Mouse (Mus musculus) kidney, adult 2 months (tissue): ENCODE measurements around the gene Atxn10. TPM values are rescaled to one million over a fixed set of nuclear protein-coding genes. Genes with fewer than 3 reads are reported as not detected.

ENCODE experiments used
- DNase-seq: peaks from one replicate; pipeline ENCODE4 v3.0.0; 2021
- H3K27ac ChIP-seq: fragments of 200-500 bp; 2 replicates; pipeline ENCODE4 v1.5.1; 2012; ENCODE audit warnings: low read depth, low read length, control low read depth, inconsistent platforms; ENCODE audit not compliant: insufficient read depth
- H3K27me3 ChIP-seq: fragments of 200-500 bp; replicated peaks from 2 replicates; pipeline ENCODE4 v1.6.1; 2012; ENCODE audit warnings: mild to moderate bottlenecking, moderate library complexity, low read length, inconsistent platforms; ENCODE audit not compliant: control insufficient read depth, insufficient read depth
- H3K36me3 ChIP-seq: fragments of 200-500 bp; 2 replicates; pipeline ENCODE4 v1.6.1; 2012; ENCODE audit warnings: mild to moderate bottlenecking, moderate library complexity, low read length, inconsistent platforms; ENCODE audit not compliant: control insufficient read depth, insufficient read depth
- H3K4me1 ChIP-seq: fragments of 200-500 bp; 2 replicates; pipeline ENCODE4 v1.6.1; 2011; ENCODE audit warnings: low read length; ENCODE audit not compliant: control insufficient read depth, insufficient read depth
- H3K4me3 ChIP-seq: fragments of 200-500 bp; 2 replicates; pipeline ENCODE4 v1.5.1; 2011; ENCODE audit warnings: mild to moderate bottlenecking, low read depth, low read length, control low read depth; ENCODE audit not compliant: insufficient read depth
- CTCF ChIP-seq: fragments of 200-500 bp; conservative IDR thresholded peaks from 2 replicates; pipeline ENCODE4 v1.5.1; 2011; ENCODE audit warnings: low read depth, mild to moderate bottlenecking, control low read depth, low read length, moderate library complexity, mixed read lengths; ENCODE audit not compliant: insufficient read depth, insufficient read length
- POLR2A ChIP-seq: fragments of 200-500 bp; IDR thresholded peaks from one replicate; pipeline ENCODE4 v1.6.1; 2011; ENCODE audit warnings: low read depth, low read length, control low read depth
- WGBS: fragments of 180-500 bp; shearing (Covaris S2); methylation state at CpG from one replicate; pipeline ENCODE4 v1.1.7; 2018; 5-methylcytosine and 5-hydroxymethylcytosine counted together
- polyA plus RNA-seq: library from polyadenylated mRNA; depleted of rRNA; stranded (reverse); fragments of >200 nt; gene quantifications from 2 replicates; pipeline ENCODE4 v1.2.3, GENCODE M21; 2012

Gene Atxn10
- polyA plus RNA-seq, 1 experiment = 68.2 TPM

- 73% methylated on average over 9 of the region's 9 CpGs for WGBS
- no peak for TF ChIP-seq POLR2A
- TF ChIP-seq CTCF = no peak
Measured at GRCm38 (mm10) chr15:85354060-85354459, 18.0 kb downstream of the Atxn10 start.

DNA sequence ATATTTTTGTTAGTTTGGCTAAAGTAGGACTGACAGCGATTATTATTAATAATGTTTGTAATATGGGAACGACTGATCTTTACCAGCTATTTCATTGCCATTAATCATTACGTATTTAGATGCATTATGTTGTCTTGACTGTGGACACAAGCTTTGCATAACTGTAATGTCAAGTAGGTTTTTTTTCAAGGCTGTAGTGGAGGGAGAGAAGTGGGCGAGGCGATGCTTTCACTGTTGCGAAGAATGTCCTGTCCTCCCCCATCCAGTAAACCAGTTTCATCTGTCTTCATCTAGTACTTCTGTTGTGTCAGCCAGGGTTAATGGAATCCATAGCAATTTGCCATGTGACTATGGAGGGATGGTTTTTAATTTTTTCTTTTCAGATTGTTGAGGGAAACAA is 20.1 kb downstream of the Atxn10 start:
- TF ChIP-seq CTCF (no peak), POLR2A (no peak)
- Histone ChIP-seq H3K27me3 (no peaks in the 10 kb centered on the region), H3K4me1 (peaks cover 7% of the 10 kb centered on the region; the same call in 1 of the 2 replicates), H3K4me3 (no peak overlapping the region), H3K36me3 (no peaks in the 10 kb centered on the region), H3K27ac (no peak overlapping the region)
- 80% methylated on average over 6 of the region's 6 CpGs for WGBS
- no peak for DNase-seq

More at GRCm38 (mm10) chr15:85354060-85354459, 18.0 kb downstream of the Atxn10 start:
- H3K27ac ChIP-seq = no peak overlapping the region
- H3K27me3 ChIP-seq = no peaks in the 10 kb centered on the region
- H3K36me3 ChIP-seq = no peaks in the 10 kb centered on the region
- H3K4me1 ChIP-seq = peaks cover 7% of the 10 kb centered on the region; the same call in 1 of the 2 replicates
- H3K4me3 ChIP-seq = no peak overlapping the region
- DNase-seq = no peak

DNA sequence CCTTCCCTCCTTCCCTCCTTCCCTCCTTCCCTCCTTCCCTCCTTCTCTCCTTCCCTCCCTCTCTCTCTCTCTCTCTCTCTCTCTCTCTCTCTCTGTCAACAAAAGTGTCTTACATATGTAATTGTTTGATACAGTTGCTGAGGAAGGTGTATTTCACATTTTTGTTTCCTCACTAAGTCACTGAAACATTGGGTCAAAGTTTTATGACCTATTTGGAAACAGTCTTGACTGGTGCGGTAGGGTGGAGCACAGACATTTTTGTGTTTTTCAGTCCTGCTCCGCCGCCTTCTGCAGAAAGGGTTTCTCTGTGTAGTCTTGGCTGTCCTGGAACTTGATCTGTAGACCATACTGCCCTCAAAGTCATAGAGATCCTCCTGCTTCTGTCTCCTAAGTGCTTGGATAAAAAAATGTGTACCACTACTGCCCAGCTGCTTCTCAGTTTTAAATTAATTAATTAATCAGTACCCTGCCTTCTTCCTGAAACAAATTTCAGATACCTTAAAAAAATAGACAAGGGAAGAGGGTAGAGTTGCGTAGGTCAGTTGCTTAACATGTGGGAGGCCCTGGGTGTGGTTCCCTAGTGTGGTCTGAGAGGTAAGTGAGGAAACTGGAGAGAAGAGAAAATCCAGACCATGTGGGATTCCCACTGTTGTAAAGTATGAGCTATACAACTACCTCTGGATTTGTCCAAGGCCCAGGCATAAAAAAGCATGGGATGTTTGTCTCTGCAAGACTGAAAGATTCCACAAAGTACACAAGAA is 21.6 kb downstream of the Atxn10 start:
- Histone ChIP-seq H3K4me3 (no peak overlapping the region), H3K27ac (no peak overlapping the region), H3K36me3 (peaks cover 1% of the 10 kb centered on the region; the same call in 1 of the 2 replicates), H3K4me1 (peaks cover 7% of the 10 kb centered on the region; the same call in 1 of the 2 replicates), H3K27me3 (no peaks in the 10 kb centered on the region)
- 67% methylated on average over 4 of the region's 4 CpGs for WGBS
- TF ChIP-seq CTCF = no peak
- no peak for TF ChIP-seq POLR2A
- peak; percentile 5 for DNase-seq

DNA sequence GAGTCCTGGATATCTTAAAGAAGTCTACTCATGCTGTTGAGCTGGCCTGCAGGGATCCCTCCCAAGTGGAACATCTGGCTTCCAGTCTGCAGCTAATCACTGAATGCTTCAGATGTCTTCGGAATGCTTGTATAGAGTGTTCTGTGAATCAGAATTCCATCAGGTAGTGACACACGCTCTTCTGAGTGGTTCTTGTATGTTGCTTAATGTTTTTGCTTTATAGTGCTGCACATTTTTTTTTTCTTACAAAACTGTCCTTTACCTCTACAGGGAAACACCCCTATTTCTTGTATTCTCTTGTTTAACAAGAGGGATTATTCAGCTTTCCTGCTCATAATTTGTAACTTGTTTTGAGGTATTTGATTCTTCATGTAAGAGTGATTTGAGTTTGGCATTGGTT is 23.4 kb downstream of the Atxn10 start:
- Histone ChIP-seq H3K27ac (no peak overlapping the region), H3K27me3 (no peaks in the 10 kb centered on the region), H3K36me3 (peaks cover 1% of the 10 kb centered on the region; the same call in 1 of the 2 replicates), H3K4me1 (0 out of 2 replicates have a peak, but pooled peaks cover 4% of the 10 kb centered on the region), H3K4me3 (no peak overlapping the region)
- TF ChIP-seq POLR2A = no peak
- DNase-seq = no peak
- WGBS = 79% methylated on average over 2 of the region's 2 CpGs

GRCm38 (mm10) chr15:85359901-85360300 is 23.9 kb downstream of the Atxn10 start:
- no peak for DNase-seq
- 0 out of 2 replicates have a peak, but pooled peaks cover 4% of the 10 kb centered on the region for H3K4me1 ChIP-seq
- no peak for TF ChIP-seq CTCF
- no peak for TF ChIP-seq POLR2A
- no peaks in the 10 kb centered on the region for H3K27me3 ChIP-seq
- WGBS = 92% methylated on average over 4 of the region's 4 CpGs
- no peak overlapping the region for H3K27ac ChIP-seq
- peaks cover 1% of the 10 kb centered on the region; the same call in 1 of the 2 replicates for H3K36me3 ChIP-seq
- no peak overlapping the region for H3K4me3 ChIP-seq

GRCm38 (mm10) chr15:85364366-85364765 is 28.3 kb downstream of the Atxn10 start:
- H3K36me3 ChIP-seq = peaks cover 1% of the 10 kb centered on the region
- 91% methylated on average over 3 of the region's 3 CpGs for WGBS

GRCm38 (mm10) chr15:85366938-85367337 is 30.9 kb downstream of the Atxn10 start:
- 96% methylated on average over 5 of the region's 5 CpGs for WGBS
- H3K4me3 ChIP-seq = no peak overlapping the region
- H3K4me1 ChIP-seq = no peaks in the 10 kb centered on the region
- no peak overlapping the region for H3K27ac ChIP-seq
- peaks cover 1% of the 10 kb centered on the region for H3K36me3 ChIP-seq
- no peak for DNase-seq
- no peaks in the 10 kb centered on the region for H3K27me3 ChIP-seq
- TF ChIP-seq POLR2A (no peak), CTCF (no peak)

More at GRCm38 (mm10) chr15:85364366-85364765, 28.3 kb downstream of the Atxn10 start:
- H3K4me3 ChIP-seq = no peak overlapping the region
- DNase-seq = no peak
- no peak overlapping the region for H3K27ac ChIP-seq
- H3K4me1 ChIP-seq = no peaks in the 10 kb centered on the region
- no peaks in the 10 kb centered on the region for H3K27me3 ChIP-seq
- TF ChIP-seq CTCF (no peak), POLR2A (no peak)
